Mouse (Mus musculus) T-helper 17 cell (primary cell): ENCODE data around the gene Rims3.

Experiments
- in situ Hi-C, 2 experiments: fragments of 300-600 bp; cut with MboI, MseI; formaldehyde crosslinking; loops; 1 replicate in 1 of 2; 2 replicates in 1 of 2; pipeline ENCODE4 v1.15.1; 2025; ENCODE audit warnings: high pct_unique_total_duplicates in 2 of 2

The Rims3 gene

DNA sequence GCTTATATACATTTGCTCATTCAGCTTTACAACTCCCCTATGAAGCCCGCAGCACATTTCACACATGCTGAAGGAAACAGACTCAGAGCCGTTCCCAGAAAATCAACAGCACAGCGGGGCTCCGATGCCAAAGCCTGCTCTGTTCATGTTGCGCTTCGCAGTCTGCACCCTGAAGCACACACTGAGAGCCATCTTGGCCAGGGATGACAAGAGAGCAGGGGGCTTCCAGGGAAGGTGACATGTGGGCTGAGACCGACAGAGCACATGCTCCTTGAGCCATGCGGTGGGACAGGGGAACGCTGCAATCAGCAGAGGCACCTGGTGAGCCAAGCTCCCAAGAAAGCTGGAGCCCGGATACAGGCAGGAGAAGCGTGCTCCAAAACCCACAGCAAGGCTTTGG, 5.2 kb upstream of the Rims3 start:
- in situ Hi-C loops: loop anchor here in 1 of 2 experiments (5.0 to 10.0 kb wide), 4 partner anchors 33 to 565 kb away; partner anchors contain the start of genes Col9a2 and Foxo6

DNA sequence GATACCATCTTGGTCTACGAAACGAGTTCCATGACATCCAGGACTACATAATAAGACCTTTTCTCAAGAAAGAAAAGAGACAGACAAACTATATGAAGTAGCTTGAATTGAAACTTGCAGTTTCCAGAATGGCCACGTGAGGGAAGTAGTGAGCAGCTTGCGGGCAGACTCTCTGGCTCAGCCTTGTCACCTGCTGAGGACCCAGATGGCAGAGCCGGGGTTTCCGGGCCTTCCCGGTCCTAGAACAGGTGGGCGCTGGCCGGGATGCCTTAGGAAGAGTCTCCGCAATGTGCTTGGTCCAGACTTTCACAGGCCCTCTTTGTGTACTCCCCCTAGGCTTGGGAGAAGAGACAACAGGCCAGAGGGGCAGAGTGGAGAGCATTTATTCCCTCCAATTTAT, 3.7 kb upstream of the Rims3 start:
- in situ Hi-C loops: loop anchor here in 1 of 2 experiments (5.0 kb wide), 1 partner anchor 41 kb away; no protein-coding TSS in a partner anchor

DNA sequence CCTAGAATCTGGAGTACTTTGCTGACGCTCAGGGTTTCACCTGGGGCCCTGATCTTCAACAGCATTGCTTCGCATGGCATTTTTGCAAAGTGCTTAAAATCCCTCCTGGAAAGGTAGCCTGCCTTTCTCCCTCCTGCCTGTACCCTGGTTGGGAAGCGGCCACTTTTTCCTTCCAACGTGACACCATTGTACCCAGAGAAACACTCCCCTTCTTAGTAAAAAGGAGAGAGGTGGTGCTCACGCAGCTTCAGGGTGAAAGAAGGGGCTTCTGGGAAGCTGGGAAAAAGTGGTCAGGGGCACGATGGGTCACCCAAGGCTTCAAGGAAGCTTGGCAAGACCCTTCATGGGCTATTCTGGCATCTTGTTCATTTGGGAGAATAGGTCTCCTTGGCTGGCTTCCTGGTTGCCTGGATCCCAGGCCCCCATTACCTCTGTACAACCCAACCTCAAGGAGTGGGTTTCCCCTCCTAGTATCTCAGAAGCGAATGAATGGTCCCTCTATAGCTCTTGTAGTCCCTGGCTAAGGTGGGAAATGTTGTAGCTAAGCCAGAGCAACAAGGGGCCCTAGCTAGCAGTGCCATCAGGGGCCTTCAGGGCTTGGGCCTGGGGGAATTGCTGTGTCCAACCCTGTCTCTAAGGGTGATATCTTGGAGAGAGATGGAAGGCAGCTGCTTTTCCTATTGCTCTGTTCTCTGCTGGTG, 894 bp downstream of the Rims3 start:
- in situ Hi-C loops: no loop called here

DNA sequence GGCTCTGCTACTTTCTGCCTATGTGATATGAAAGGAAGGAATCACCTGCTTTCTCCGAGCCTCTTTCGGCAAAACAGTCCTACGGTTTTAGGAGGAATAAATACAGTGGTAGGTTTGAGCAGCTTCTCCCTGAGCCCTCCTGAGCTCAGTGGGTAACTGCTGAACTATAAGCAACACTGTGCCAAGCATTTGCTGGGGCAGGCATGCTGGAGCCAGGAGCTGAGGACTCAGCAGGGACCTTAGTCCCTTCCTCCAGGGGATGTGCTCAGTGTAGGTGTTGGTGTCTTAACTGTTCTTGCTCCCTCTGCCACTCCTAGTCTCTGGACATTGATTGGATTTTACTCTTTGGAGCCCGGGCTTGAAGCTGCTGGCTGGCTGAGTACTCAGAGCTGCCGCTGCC, 1.8 kb downstream of the Rims3 start:
- in situ Hi-C loops: no loop called here

DNA sequence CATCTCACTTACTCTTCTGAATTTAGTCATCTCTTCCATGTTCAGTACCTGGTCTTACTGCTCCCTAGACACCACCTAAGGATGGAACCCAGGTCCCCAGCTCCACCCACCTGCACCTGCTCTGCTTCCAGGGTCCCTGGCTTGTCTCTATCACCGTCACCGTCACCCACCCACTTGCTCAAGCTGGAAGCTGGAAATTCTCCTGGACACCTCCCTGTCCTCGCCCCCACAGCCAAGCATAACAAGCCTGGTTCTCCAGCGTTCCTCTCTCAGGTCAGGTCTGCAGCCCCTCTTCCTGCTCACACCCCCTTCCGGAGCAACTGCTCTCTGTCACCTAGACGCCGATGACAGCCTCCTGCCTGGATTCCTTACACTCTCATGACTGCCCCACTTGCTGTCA, 5.2 kb downstream of the Rims3 start:
- in situ Hi-C loops: no loop called here

DNA sequence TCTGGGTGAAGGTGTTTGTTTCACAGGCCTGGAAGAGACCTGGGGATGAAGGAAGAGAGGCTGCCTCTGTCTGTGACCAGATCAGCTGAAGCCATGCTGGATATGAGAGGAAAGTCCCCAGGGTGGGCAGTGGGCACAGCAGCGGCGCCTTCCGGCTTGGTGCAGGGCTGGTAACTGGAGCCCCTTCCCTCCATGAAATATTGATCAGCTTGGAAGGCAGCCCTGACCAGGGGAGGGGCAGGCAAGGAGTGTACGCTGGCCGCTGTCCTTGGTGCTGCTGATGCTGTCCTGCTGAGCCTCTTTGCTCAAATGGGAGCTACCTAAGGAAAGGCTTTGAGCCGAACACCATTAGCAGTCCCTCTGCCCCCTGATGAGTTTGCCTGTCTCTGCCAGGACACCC, 11.6 kb downstream of the Rims3 start:
- in situ Hi-C loops: no loop called here

DNA sequence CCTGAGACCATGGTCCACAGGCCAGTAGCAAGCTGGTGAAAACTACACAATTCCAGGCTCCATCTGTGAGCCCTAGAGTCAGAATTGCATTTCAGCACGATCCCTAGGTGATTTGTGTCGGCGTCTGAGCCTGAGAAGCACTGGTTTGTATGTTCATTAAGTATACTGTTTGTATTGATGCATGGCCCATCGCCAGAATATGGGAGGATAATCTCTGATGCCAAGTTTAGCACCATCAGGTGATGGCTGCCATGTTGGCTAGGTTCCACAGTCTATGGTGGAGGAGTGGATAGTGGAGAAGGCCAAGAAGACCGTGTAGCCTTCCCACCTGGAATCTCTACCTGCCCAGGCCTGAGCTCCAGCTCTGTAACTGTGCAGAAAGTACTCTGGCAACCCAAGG, 13.6 kb downstream of the Rims3 start:
- in situ Hi-C loops: no loop called here

DNA sequence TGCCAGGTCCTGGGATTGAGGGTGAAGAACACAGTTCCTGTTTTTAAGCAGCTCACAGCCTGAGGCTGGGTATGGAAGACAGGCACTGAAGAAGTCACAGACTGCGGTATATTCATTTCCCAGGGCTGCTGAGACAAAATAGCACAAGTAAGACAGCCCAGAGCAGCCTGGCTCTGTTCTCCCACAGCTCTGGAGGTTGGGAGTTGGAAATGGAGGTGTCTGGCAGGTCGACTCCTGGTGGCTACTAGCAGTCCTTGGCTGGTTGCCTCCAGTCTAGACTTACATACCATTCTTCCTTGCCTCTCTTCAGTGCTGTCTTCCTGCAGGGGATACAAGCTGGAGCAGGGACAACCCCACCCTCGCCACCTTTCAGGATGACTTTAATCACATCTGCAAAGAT, 14.4 kb downstream of the Rims3 start:
- in situ Hi-C loops: no loop called here

DNA sequence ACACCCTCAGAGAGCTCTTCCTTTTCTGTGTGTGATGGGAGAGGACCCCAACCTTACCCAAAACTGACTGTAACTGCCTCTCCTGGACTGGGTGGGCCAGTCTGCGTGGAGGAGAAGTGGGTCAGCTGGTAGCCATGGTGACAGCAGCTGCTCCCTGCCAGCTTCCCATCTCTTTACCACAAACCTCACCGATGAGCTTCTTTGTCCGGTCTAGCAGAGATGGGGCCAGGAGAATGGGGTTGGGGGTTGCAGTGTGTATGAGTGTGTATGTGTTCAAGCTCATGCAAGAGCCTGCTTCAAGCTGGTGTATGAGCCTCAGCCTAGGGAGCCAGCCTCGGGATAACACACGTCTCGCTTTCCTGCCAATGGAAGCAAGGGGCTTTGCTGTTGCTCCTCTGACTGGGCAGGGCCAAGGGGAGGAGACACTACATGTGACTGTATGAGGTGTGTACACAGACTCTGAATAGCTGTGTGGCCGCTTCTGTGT, 15.7 kb downstream of the Rims3 start:
- in situ Hi-C loops: no loop called here

DNA sequence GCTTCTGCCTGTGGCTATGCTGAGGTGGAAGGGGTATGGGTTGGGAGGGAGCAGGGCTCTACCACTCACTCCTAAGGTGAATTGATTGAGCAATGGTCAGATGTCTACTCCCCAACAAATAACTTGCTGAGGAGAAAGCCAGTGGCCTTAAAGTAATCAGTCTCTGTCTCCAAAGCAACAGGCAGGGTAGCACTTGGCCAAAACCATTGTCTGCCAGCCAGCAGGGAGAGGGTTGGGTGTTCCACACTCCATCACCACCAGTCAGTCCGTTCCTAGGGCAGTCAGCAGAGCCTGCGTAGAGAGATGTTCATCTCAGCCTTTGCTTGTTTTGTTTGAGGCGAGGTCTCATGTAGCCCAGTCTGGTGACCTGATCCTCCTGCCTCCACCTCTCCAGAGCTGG, 21.3 kb downstream of the Rims3 start:
- in situ Hi-C loops: no loop called here

DNA sequence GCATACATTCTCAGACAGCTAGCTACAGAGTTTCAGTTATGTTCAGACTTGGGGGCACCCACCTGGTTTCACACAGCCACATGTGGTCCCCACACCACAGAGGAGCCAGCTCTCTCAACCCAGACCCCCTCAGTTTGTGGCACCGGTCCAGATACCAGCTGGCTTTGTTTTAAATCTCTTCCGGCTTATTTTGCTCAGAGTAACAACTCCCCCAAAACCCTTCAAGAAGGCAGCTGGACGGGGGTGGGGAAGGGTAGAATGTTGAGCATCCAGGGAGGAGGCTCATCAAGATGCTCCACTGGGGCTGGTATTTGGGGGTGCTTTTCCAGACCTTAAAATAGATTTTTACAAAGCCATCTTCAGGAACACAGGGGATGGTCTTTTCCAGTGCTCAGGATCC, 24.1 kb downstream of the Rims3 start:
- in situ Hi-C loops: no loop called here

DNA sequence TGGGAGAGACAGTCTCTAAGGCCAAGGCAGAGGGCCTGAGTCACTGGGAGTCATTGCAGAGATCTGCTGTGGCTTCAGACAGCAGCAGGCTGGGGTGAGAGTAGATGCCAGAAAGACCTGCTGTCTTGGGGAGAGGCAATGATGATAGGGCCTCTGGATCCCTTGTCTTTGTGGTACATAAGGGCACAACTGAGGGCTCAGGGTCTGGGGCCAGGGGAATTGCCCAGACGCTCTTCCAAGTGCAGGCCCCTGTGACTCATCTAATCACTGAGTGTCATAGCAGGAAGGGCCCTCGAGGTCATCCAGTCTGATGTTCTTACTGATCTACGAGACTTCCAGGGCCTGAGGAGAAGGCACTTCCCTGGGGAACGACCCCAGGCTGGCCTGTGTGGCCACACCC, 24.8 kb downstream of the Rims3 start:
- in situ Hi-C loops: no loop called here

DNA sequence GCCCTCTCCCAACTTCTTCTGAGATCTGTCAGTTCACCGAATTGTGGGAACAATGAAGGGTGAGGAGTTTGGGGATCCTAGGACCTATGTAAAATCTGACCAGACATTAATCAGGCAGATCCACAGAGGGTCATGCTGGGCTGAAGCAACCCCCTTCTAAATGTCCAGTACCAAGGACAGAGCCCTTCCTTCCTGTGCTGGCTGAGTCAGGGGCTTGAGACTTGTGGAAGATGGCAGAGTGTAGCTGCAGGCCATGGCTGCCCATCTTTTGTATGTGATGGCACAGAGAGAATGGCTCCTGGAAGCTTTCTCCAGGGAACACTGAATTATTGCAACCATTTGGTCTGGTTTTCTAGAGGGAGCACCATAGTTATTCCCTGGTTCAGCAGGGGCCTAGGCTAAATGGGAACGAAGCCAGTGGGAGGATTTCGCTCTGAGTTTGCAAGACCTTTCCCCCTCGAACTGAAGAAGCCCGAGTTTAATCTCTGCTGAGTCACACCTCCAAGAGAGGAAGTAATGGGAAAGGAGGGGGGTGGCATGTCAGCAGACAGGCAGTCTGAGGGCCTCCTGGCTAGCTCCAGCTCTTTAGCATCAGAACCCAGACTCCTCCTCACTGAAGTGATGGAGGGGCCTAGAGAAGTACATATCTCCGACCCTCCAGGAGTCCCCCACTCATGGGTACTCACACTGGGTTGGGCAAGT, 26.3 kb downstream of the Rims3 start:
- in situ Hi-C loops: loop anchor here in 1 of 2 experiments (5.0 kb wide), 1 partner anchor 34 kb away; no protein-coding TSS in a partner anchor

DNA sequence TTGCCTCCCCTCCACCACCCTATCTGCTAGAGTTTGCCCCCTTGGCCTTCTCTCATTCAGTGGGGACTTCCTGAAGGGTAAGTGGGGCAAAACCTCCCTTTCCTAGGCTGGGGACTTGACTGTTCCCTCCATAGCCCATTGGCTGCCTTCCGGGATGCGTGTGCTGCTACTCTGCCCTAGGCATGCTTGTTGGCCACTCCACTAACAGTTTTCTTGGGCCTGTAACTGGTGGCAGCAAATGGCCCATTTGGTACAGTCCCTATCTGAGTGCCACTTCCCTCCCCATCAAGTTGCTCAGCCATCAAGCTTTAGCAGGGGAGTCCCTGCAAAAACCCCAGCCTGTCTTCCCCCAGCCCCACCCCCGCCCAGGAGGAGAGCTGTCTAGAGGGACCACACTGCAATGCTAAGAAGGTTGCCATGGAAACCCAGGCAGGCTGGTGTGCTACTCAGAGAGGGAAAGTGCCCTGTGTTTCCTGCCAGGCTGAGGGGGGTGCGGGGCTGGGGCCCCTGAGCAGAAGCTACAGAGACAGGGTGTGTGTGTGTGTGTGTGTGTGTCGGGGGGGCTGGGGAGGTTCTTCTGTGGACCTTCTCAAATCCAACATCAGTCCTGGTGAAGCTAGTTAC, 27.5 kb downstream of the Rims3 start:
- in situ Hi-C loops: loop anchor here in 1 of 2 experiments (5.0 kb wide), 1 partner anchor 35 kb away; no protein-coding TSS in a partner anchor

DNA sequence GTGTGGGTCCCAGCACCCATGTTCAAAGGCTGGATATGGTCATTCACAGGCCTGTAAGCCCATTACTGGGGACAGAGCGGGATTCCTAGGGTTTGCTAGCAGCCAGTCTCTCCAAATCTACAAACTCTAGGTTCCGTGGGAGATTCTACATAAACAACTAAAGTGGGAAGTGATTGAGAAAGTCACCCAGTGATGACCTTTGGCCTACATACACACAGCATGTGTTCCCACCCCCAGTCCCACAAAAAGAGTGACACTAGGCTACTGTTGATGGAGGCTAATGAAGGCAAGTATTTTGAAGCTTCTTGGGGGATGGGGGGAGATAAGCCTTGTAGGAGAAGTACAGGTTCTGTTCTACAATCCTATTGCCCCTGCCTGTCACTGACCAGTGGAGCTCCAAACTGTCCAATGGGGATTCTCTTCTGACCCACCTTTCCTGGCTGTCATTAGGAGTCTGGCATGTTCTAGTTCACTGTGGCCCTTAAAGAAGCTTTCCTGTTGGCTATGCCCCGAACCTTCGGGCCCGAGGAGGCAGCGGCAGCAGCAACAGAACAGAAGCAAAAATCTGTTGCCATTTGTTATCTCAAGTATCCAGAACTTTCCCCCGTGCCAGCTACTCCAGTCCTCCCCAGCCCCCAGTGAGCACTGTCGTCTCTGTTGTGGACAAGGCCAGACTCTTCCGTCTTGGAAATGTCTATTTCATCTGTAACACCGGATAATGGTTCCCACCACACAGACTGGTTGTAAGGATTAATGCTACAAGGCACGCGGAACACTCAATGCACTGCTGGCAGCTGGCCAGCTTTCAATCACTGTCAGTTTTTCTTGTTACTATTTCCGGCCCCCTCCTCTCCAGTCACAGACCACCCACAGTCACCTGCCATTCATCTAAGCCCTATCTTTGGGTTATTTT, 30.8 kb downstream of the Rims3 start:
- in situ Hi-C loops: loop anchor here in 1 of 2 experiments (5.0 kb wide), 1 partner anchor 293 kb away; no protein-coding TSS in a partner anchor

DNA sequence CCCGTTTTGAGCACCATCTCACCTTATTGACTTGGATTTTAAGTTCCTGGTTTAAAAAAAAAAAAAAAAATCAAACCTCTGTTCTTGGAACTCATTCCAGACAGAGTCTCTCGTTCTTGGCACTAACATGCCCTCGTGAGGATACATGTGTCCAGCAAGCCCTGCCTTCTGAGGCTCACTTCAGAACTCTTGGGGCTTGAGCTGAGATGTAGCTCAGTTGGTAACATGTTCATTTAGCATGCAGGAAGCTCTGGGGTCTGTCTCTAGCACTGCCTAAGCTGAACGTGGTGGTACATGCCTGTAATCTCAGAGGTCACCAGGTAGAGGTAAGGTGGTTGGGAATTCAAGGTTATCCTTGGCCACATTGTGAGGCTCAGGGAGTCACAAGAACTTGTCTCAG, 31.5 kb downstream of the Rims3 start:
- in situ Hi-C loops: loop anchor here in 1 of 2 experiments (5.0 kb wide), 1 partner anchor 294 kb away; no protein-coding TSS in a partner anchor

DNA sequence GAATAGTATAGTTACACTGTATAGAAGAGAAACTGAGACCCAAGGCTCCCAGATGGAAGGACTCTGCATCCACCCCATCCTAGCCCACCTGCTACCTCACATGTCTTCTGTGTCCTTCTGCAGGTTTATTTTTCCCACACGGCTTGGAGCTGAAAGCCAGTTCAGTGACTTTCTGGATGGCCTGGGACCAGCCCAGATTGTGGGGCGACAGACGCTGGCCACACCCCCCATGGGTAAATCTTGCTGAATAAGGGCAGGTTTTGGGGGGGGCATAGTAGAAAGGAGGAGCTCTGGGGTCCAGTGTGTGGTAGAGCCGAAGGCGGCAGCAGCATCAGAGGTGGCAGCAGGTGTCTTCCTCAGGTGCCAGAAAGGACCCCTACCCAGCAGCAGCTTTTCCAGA, 32.2 kb downstream of the Rims3 start:
- in situ Hi-C loops: loop anchor here in 1 of 2 experiments (5.0 kb wide), 1 partner anchor 295 kb away; no protein-coding TSS in a partner anchor

DNA sequence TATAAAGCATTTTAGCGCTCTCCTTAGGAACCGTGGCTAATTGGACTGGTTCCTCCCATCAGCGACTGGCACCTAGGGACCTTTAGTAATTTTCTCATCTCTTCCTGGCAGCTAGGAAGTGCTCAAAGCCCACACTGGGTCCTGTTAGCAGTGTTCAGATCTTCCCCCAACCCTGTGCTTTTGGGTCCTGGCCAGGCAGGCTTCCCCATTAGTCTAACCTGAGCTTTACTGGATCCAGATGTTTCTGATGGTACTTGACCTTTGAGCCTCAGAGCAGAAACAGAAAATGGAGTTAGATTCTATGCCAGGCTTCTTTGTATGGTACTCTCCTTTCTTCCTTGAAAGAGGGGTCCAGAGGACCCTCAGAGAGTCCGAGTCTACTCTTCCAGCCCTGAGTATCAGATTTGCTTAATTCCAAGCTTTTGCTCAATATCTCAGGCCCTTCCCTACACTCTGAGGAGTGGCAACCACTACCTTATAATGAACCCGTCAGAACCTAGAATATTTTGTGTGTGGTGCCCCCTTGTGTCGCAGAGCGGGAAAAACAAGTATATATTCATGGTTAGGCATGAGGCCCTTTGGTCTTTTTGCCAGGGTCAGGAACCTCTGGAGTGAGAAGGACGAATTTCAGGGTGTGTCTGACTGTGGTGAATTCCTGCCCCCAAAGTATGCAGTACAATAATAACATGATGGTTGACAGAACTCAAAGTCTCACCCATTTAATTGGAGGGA, 32.9 kb downstream of the Rims3 start:
- in situ Hi-C loops: loop anchor here in 1 of 2 experiments (5.0 kb wide), 1 partner anchor 295 kb away; no protein-coding TSS in a partner anchor

DNA sequence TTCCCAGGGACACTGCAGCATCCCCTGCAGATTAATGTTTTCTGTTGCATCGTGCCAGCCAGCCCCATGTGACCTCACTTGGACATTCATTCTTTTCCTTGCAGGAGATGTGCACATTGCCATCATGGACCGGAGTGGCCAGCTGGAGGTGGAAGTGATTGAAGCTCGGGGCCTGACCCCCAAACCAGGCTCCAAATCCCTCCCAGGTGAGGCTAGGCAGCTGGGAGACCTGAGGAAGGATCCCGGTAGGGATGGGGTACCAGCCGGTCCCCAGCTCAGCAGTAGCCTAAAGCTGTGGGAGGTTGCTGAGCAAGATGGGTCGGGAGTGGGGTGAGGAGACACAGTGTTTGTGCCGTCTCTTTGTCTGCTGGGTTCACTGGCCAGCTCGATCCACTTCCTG, 34.3 kb downstream of the Rims3 start:
- in situ Hi-C loops: loop anchor here in 1 of 2 experiments (5.0 kb wide), 1 partner anchor 297 kb away; no protein-coding TSS in a partner anchor
